Mouse (Mus musculus): ENCODE results near the gene Gm10282.

Gene Gm10282

DNA sequence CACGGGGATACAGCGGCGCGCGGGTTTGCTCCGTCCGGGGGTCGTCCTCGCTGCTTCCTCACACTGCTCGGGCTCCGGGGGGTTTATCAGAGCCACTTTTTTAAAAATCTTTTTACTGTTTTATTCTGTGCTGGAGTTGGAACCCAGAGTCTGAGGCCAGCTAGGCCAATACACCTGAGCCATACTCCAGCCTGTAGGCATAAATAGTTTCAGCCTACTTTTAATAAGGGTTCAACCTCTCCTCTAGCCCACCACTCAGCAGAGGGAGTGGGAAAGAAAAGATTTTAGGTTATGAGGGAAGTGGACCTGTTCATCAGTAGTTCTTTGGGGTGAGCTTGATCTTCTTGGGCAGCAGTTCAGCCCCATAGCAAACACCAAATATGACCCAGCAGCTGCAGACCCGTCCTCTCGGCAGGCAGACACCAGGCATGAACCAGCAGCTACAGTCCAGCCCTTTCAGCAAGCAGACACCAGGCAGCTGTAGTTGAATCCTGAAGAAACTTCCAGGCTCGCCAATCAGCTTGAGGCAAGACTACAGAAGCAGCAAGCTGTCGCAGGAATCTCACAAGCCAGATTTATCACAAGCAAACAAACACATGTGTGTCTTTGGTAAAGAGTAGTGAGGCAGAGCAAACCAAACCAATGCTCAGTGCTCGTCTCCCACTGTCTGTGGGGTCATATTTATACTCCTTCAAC, at the start of gene Gm10282:
Gene Gm10282, minus strand, starts transcription at position 51 of the 696 bp plus-strand sequence.
- no peak for DNase-seq (ENCODE audit: low read depth)

DNA sequence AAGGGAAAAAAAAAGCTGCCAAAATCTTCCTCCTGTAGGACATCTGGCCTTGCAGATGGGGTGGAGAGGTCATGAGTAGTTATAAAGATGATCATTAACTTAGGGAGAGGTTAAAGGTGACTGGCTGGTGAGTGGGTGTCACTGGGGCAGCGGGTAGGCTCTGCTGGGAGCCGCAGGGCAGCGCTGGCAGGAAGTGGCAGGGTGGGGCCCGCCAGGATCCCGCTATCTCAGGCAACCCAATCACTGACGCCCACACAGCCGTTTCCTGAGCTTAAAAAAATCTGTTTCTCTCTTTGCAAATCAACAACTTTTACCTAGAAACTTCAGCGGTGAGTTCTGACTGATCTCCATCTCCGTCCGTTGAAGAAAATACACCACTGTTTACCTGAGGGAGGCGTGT, 49.2 kb upstream of the Gm10282 start:
- DNase-seq (ENCODE audit: low read depth): peak; percentile 63

DNA sequence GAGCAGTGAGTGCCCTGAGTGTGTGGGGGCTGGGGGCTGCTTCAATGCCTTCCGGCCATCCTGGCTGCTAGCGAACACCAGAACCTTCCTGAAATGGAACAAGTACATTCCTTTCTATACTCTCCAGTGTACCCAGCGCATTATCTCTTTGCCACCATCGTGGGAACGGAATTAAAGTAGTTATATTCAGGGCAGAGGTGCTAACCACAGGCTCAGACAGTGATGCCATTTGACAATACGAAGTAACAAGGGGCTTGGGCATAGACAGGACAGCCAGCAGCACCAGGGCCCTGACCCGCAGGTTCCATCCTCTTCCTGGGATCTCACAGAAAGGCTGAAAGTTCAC, 48.6 kb upstream of the Gm10282 start:
- DNase-seq (ENCODE audit: low read depth): no peak

DNA sequence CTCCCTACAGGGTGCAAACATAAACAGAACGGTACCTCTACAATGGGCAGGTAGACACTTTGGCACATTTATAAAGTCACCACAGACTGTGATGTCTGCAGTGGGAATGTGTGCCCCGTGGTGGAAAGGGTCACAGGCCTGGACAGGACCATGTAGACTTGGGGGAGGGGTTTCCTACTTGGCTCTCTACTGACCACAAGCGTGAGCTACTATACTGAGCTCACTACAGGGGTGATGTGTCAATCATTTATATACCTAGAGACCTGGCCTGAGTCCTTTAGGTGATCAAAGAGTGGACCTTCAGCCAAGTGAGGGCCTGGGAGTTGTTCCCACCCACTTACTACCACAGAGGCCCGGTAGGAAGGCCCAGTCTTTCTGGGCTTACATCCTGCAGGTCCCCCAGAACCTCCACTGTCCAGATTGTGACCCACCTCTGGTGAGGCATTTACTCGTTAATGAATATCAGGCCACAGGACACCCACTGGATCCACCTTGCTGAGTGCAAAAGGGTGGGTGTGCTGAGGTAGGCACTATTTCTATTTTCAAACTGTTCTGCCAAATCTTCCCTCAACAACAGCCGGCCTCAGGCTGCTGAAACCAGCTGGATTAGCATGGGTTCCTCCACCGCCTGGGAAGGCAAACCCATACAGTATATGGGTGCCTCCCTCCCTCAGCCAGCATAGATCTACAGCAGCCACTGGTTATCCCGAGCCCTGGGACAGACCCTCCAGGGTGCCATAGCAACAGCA, 48.1 kb upstream of the Gm10282 start:
- no peak for DNase-seq (ENCODE audit: low read depth)

DNA sequence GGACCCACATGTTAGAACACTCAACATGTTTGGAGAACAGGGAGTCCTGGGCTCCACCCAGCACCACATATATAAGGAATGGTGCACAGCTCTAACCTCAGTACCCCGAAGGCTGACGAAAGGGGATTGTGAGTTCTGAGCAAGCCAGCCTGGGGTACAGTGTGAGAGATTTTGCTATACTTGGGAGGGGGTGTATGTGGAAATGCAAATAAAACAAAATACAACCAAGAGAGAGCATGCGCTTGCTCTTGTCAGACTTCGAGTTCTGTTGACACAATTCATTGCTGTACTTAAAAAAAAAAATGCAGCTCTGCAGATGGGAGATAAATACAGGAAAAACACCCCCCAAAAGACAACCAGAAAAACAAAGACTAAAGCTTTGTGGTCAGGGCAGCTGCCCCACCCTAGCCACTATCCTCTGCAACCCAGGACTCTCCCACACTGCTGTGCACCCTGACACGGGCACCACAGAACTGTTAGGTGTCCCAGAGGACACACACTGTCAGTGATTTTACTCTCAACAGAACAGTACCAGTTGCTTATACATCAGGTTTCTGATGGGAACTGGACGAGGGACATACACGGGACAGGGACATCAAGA, 46.4 kb upstream of the Gm10282 start:
- no peak for DNase-seq (ENCODE audit: low read depth)

DNA sequence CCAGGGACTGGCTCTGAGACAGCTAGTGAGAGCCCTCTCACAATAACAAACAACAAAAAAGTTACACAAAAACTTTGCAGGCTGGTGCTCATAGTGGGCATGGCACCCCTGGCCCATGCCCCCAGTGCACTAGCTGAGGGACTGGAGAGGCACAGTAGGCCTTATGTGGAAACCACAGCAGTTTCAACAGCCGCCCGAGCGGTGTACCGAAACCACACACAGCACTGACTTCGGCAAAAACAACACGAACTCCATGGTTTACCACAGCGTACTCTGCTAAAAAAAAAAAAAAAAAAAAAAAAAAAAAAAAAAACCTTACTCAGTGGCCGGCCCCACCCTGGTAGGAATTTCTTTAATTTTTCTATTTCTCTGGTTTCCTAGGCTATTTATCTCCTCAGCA, 45.7 kb upstream of the Gm10282 start:
- peak; percentile 87 for DNase-seq (ENCODE audit: low read depth)

DNA sequence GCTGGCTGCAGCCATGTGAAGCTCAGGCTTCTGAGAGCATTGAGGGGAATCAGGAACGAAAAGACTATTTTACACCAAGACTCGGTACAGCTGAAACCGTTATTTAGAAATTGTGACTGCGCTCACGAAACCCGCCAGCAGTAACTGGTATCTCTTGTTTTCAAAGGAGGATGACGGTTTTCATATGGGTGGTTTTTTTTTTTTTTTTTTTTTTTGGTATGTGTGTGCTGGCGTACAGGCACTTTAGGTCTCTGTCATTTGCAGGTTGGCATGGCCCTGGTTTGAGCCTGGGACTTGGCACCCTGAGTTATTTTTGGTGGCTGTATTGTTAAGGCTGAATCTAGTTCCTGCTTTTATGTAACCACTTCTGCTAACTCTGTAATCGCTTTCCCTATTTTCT, 44.8 kb upstream of the Gm10282 start:
- peak; percentile 23 for DNase-seq (ENCODE audit: low read depth)

DNA sequence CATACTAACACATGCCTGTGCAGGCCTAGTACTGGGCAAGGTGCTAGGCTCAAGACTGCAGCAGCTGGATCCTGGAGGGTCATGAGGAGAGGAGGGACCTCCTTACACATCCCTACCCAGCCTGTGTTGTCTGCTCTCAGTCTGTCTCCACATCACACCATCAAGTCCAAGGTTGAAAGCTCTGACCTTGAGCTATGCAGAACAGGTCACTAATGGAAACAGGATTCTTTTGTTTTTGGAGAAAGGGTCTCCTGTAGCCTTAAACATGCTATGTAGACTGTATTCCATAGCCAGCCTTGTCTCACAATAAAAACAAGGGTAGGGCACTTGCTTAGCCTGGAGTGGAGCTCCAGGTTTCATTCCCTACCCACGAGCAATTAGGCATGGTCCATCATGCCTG, 43.9 kb upstream of the Gm10282 start:
- DNase-seq (ENCODE audit: low read depth): no peak

DNA sequence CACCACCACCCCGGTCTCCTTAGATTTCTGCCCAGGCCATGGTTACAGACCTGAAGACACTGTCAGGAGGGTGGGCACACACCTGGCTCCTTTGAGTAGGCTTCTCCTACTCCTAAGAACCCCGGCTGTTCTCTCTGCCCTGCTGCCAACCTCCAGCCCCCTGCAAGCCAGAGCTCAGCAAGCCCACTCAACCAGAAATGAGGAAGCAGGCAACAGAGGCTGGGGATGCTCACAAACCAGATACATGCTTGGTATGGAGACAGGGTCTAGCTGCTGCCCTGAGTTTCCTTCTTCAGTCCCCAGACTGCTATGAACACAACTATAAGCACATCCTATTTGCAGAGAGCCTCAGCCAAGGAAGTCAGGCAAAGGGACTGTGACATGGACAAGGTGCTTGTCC, 43.1 kb upstream of the Gm10282 start:
- DNase-seq (ENCODE audit: low read depth): no peak

DNA sequence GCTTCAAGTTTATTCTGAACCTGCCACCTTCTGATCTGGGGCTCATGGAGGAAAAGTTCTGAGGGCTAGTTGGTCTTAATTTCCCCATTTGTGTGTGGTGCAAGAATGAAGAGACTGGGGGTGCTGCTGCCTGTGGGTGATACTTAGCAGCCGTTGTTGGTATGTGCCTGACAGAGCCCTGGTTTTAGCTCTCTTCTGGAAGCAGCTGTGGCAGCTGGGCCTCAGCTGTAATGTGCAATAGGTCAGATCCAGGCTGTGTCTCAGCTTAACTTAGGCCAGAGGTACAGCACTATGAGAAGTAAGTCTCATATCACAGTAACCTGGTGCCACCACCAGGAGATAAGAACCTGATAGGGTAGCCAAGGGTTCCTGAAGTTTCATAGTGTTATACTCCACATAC, 42.5 kb upstream of the Gm10282 start:
- DNase-seq (ENCODE audit: low read depth): peak; percentile 32

DNA sequence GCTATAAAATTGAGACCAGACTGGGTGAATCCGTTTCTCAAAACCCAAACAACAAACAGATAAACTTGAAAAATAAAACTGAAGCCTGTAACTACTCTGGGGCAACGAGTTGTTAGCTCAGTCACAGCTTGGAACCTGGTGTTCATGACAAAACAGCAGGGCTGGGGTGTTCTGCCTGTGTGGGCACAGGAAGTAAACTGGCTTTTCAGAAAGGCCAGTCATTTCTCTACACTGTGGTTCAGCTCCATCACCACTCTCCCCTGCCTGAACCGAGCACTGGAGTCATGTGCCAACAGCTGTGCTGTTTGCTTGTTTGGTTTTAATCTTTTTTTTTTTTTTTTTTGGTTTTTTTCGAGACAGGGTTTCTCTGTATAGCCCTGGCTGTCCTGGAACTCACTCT, 38.7 kb upstream of the Gm10282 start:
- DNase-seq (ENCODE audit: low read depth): no peak

DNA sequence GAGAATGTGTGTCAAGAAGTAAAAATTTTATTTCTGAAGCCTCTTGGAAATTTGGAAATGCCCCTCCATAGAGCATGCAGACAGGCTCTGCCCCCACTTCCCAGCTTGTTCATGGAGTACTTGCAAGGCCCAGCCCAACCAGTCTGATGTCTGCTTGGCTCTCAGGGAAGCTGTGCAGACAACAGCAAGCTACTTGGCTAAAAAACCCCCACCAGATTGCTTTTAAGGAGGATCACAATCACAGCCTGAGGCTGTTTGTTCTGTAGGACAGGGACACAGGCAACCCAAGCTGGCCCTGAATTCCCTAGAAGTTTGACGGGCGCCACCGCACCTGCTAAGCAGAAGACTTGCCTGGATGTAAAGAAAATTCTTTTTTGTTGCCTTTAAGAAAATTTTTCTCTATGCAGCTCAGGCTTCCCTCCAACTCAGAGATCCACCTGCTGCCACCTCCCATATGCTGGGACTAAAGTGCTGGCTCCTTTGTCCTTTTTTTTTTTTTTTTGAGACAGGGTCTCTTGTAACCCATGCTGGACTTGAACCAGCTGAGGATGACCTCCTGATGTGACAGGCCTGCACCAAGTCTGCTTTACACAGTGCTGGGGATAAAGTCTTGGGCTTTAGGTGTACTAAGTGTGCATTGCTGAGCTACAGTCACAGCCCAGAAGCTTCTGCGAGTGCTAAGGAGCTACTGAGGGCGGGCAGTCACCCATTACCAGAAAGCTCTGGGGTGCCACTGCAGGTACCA, 37.7 kb upstream of the Gm10282 start:
- no peak for DNase-seq (ENCODE audit: low read depth)

DNA sequence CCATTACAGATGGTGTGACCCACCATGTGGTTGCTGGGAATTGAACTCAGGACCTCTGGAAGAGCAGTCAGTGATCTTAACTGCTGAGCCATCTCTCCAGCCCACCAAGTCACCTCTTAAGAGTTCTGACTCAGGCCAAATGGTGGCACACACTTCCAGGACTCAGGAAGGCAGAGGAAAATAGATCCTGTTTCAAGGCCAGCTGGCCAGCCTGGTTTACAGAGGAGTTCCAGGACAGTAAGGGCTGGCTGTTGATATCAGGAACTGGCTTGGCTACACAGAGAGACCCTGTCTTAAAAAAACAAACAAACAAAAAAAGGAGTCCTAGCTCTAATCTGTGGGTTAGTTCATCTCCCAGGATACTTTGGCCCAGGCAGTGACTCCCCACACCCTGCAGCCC, 32.0 kb upstream of the Gm10282 start:
- DNase-seq (ENCODE audit: low read depth): no peak

DNA sequence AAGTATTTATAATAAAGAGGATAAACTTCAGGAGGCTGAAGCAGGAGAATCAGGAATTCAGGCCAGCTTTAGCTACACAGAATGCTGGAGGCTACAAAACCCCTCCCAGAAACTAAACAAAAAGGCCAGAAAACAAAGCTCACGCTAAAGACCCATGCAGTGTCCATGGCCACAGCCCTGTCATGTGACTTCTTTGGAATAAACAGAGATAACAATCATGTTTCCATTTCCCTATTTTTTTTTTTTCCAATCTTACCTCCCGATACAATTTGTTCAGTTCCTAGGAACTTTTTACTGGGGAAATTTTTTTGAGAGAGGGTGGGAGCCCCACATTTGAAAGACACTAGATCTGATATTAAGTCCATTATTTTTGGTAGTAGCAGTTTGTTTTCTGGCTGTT, 31.2 kb upstream of the Gm10282 start:
- no peak for DNase-seq (ENCODE audit: low read depth)

DNA sequence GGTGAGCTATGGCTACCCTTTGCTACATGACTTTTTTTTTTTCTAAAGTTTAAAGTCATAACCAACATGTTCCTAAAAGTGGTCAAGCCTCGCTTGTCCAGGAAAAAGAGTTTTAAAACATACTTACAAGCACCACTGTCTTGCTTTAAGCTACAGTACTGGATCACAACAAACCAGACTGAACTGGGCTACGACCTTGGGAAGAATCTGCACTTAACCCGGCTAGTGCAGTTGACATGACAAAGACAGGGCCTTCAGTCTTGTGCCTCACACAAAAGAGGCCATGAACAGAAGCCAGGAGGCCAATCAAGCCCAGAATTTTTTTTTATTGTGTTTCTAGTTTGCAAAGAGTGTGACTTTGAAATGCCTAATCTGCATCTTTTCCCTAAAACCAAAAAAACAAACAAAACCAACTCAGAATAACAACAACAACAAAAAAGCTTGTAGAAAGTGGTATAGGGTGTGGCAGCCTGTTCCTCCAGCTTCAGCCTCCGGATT, 29.1 kb upstream of the Gm10282 start:
- DNase-seq (ENCODE audit: low read depth): no peak

DNA sequence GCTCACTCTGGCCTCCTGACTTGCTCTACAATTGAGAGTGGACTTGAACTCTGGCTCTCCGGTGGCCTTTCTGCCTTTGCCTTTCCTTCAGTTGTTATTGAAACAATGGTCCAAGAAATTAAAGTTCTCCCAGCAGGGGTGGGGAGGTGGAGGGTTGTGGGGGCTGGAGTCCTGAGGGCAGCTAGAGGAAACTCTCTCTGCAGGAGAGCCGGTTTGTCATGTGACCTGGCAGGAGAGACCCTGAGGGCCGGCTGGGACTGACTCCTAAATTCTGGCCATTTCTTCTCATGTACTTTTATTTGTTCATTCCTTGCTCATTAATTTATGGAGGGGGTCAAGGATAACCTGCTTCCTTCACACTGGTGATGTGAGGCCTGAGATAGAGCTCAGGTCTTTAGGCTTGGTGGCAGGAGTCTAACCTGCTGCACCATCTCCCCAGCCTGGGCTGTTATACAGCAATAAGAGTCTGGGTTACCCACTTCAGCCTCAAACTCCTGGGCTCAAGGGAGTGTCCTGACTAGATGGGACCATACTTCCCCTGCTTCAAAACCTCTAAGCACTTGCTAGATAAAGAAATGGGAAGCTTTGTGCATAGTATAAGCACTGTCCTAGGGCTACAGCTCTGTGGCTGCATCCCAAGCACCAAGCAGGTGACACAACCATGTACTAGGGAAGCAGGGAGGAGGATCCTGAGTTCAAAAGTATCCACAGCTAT, 28.5 kb upstream of the Gm10282 start:
- no peak for DNase-seq (ENCODE audit: low read depth)

DNA sequence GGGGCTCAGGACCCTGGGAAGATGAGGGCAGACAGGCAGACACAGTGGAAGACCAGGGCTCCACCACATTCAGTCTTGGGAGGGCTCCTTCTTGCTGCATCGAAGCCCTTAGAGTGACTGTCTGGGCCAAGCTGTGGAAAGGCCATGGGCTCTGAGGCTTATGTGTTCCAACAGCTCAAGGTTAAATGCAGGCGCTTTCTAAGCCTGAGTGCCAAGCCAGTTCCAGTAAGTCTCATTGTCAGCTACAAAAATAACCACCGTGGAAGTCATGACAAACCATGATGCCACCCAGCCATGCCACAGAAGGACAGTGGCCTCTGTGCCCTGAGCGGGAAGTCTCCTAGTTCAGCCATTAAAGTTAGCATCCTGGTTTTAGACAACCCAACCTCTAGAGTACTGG, 26.6 kb upstream of the Gm10282 start:
- no peak for DNase-seq (ENCODE audit: low read depth)

DNA sequence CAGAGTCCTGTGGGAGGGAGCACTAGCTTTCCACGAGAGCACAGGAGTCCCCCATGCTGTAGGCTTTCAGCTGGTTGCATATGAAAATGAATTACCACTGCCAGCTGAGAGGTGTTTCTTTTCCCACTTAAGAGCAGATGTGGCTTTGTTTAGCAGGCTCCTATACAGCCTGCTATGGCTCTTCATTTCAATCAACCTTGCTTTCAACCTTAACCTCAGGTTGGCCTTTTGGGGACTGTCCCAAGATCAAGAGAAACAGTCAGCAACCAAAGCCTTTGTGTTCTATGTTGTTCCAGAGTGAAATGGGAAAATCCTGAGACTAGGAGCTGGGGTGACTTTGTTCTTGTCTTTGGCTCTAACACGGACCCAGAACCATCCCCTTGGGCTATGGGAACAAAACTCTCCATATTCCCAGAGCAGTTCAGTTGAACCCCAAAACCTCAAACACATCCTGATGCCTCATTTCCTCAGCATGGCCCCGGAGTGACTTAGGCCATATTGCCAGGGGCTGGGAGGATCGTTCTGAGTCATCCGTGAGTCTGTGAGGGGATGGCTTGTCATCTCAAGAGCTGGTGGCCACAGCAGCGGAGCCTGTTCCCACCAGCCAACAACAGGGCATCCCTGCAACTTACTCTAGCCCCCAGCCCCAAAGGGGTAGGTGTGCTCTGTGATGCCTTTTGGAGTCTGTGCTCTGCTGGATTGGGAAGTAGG, 25.9 kb upstream of the Gm10282 start:
- peak; percentile 89 for DNase-seq (ENCODE audit: low read depth)

DNA sequence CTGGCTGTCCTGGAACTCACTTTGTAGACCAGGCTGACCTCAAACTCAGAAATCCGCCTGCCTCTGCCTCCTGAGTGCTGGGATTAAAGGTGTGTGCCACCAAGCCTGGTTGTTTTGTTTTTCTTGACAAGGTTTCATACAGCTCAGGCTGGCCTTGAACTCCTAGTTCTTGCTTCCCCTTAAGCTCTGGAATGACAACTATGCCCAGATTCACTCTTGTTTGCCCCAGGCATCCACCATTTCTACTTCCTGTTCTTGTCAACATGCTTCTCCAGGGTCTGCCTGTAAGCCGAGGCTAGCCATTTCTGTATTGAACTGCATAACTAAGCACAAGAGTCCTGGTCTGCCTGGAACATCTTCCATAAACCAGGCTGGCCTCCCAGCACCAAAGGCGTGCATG, 24.1 kb upstream of the Gm10282 start:
- no peak for DNase-seq (ENCODE audit: low read depth)

DNA sequence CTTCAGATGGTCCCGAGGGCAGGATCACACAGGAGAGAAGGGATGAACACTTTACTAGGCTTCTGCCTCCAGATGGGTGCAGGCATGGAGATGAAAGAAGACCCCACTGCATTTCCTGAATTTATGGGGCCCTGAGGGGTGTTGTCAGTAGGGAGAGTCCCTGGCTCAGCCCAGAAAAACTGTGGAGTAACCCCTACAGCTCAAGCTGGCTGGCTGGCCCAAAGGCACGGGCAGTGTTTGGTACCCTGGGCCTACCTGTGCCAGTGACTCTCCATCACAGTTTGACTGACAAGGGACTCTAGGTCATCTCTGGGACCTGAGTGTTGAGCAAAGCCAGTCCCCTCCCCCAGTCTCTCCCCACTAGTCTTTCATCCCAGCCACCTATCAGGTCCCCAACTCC, 19.6 kb upstream of the Gm10282 start:
- DNase-seq (ENCODE audit: low read depth): no peak

DNA sequence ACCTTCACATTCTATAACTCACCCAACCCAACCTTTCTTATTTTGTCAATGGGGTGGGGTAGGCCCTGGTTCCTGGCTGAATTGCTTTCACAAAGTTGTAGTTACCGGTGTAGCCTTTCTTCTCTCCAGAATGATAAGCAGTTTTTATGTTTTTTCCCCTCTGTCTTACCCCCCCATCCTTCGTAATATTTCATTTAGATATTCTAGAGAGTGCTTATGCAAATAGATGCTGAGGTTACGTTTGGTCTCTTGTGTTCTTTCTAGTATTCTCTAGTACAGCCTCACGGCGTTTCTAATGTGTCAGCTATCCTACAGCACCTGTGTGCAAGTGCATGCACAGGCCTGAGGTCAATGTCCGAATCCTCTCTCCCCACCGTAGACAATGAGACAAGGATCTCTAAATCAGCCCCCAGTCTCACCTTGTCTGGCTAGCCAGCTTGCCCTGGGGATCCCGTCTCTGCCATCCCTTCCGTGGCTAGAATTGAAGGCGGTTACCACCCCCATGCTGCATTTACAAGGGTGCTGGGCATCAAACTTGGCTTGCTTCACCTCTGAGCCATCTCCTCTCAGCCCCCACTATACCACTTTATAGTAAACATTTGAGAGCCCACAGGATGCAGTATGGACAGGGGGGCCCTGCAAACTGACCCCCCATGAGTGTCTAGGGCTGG, 19.1 kb upstream of the Gm10282 start:
- no peak for DNase-seq (ENCODE audit: low read depth)

Data from 416B (cell line).